Mouse (Mus musculus) limb, embryonic 10.5 days (tissue): Measurements from ENCODE around the gene Tuba1a. TPM values are rescaled to one million over a fixed set of nuclear protein-coding genes. Genes with fewer than 3 reads are reported as not detected.

Experiments used
- DNase-seq: peaks from one replicate; pipeline ENCODE4 v3.0.0-alpha.2; 2017; ENCODE audit warnings: low spot score
- H3K27ac ChIP-seq: fragments of 300-500 bp; sonication (generic); 2 replicates; pipeline ENCODE4 v1.5.1; 2016; ENCODE audit warnings: mild to moderate bottlenecking
- H3K27me3 ChIP-seq: fragments of 300-500 bp; sonication (generic); 2 replicates; pipeline ENCODE4 v1.6.1; 2016; ENCODE audit warnings: low read depth, mild to moderate bottlenecking; ENCODE audit not compliant: poor library complexity, severe bottlenecking
- H3K36me3 ChIP-seq: fragments of 300-500 bp; sonication (generic); 2 replicates; pipeline ENCODE4 v1.6.1; 2016; ENCODE audit warnings: mild to moderate bottlenecking, moderate library complexity
- H3K4me1 ChIP-seq: fragments of 300-500 bp; sonication (generic); 2 replicates; pipeline ENCODE4 v1.6.1; 2016
- H3K4me3 ChIP-seq: fragments of 300-500 bp; sonication (generic); 2 replicates; pipeline ENCODE4 v1.5.1; 2016; ENCODE audit warnings: mild to moderate bottlenecking, moderate library complexity
- H3K9me3 ChIP-seq: fragments of 300-500 bp; sonication (generic); replicated peaks from 2 replicates; pipeline ENCODE4 v1.6.1; 2016; ENCODE audit warnings: mild to moderate bottlenecking
- WGBS: fragments of 180-500 bp; shearing (Covaris S2); methylation state at CpG from one replicate; pipeline ENCODE4 v1.1.7; 2016; 5-methylcytosine and 5-hydroxymethylcytosine counted together
- polyA plus RNA-seq: library from polyadenylated mRNA; unstranded; fragments of >200 nt; fragmentation: Nextera tagmentation; extraction: Ambion mirVana; gene quantifications from 2 replicates; pipeline ENCODE4 v1.2.1, GENCODE M21; 2016

The Tuba1a gene
- polyA plus RNA-seq: 1,294 and 1,475 TPM in 2 replicates

DNA sequence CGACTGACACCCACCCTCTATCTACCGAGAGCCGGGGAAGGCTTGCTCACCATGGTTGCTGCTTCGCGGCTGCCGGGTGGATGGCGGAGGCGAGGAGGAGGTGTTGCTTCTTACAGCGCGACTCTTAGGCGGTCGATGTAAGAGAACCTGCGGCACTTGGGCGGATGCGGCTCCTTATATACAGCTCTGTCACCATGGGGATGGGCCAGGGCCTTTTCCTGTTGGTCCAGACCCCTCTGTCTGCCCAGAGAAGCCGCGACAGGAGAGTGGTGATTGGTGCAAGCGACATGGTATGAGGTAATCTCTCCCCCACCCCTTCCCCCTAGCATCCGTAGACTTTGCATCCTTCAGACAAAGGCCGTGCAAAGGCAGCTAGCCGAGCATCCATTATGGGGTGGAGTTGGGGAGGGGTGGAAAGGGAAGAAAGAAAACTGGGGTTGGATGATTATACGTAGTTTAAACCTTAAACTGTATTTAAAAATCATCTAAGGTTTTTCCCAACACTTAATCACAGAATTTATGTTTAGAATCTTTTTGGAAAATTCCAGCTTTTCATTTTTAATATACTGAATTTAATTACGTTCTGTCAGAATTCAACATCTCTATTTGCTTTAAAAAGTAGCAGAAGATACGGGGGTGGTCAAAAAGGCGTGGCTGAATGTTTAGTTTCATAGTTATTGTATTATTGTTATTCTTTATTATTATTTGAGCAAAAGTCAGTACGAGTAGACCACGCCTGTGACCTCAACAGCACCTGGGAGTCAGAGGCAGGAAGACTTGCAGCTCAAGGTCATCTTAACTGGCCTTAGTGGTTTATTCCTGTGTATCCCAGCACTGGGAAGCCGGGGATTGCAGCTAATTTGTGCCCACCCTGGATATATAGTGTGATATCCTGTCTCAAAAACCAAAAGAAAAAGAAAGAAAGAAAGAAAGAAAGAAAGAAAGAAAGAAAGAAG is at the start of gene Tuba1a, which contains the start of gene Gm49450:
Tuba1a (minus strand) TSS at position 303 of the 956 bp plus-strand sequence.
Gm49450 (minus strand) TSS at position 151 of the 956 bp plus-strand sequence.
- Histone ChIP-seq H3K4me1 (peaks cover 30% of the 10 kb centered on the region), H3K36me3 (peaks cover 20% of the 10 kb centered on the region), H3K9me3 (no peaks in the 10 kb centered on the region), H3K27me3 (no peaks in the 10 kb centered on the region), H3K27ac (peak within 1 kb of the TSS; percentile 96), H3K4me3 (peak within 1 kb of the TSS; percentile 79)
- peak; percentile 97 for DNase-seq
- WGBS: 7% methylated on average over 28 of the region's 28 CpGs

DNA sequence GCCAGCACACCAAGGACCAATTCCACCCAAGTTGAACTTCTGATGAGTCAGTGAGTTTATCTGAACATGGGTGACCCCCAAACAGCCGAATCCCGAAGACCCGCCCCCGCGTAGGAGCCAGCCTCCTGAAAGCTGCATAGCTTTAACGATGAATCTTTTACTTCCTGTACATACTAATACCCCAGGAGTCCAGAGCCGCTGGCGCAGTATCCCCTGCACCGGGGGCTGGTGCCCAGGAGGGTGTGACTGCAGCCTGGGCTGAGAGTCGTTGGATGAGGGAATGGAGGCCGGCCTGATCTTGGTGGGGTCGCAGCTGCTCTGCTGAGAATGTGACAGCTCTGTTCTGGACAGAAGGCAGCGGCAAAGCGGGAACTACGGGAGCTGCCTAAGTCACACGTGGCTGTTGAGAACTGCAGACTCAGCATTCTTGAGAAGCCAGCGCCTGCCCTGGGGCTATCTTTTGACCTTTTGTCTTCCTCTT is 48.0 kb upstream of the Tuba1a start:
- DNase-seq: no peak
- Histone ChIP-seq H3K9me3 (no peaks in the 10 kb centered on the region), H3K36me3 (no peaks in the 10 kb centered on the region), H3K4me1 (peaks cover 19% of the 10 kb centered on the region), H3K27me3 (peaks cover 15% of the 10 kb centered on the region; the same call in 1 of the 2 replicates), H3K27ac (peak overlapping the region; percentile 62), H3K4me3 (peak overlapping the region; percentile 37)
- 22% methylated on average over 17 of the region's 17 CpGs for WGBS

DNA sequence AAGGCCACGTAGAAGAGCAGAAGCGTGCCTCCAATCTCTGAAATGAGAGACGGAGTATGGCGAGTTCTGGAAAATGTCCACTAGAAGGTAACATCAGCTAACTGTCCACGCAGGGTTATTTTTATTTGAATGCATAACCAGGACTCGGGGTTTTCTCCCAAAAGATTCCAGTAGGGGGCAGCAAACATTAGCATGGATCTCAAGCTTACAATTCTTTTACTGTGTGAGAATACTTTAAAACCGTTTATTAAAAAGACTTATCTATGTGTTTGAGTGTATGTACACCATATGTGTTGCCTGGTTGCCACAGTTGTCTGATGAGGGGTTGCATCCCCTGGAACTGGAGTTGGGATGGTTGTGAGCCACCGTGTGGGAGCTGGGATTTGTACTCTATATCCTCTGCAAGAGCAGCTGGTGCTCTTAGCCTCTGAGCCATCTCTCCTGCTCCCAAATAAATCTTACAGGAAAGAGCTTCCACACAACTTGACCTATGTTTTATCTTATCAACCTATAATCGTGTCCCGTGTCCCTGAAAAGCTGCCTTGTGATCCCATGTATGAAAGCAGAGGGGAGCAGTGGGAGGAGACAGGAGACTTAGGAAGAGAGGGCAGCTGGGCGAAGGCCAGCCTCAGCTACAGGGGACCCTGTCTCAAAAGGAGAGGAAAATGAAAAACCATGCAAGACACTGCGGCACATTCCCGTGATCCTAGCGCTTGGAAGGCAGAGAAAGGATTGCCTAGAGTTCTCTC is 47.2 kb upstream of the Tuba1a start:
- no peak for DNase-seq
- no peaks in the 10 kb centered on the region for H3K9me3 ChIP-seq
- H3K27ac ChIP-seq: peak overlapping the region; percentile 62; the same call in 1 of the 2 replicates

DNA sequence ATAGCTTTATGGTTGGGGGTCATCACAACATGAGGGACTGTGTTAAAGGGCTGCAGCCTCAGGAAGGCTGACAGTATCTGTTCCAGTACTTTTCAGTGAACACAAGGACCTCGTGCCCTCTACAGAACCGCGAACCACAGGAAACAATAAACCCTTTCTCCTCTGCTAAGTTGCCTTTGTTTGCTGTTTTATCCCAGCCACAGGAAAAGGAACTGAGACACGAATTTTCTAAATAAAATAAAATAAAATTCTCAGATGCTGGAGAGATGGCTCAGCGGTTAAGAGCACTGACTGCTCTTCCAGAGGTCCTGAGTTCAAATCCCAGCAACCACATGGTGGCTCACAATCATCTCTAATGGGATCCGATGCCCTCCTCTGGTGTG is 45.3 kb upstream of the Tuba1a start:
- DNase-seq: no peak
- no peak overlapping the region for H3K27ac ChIP-seq
- H3K27me3 ChIP-seq: peaks cover 15% of the 10 kb centered on the region; the same call in 1 of the 2 replicates
- H3K4me1 ChIP-seq: peaks cover 19% of the 10 kb centered on the region
- H3K4me3 ChIP-seq: no peak overlapping the region
- no peaks in the 10 kb centered on the region for H3K36me3 ChIP-seq
- H3K9me3 ChIP-seq: no peaks in the 10 kb centered on the region
- 72% methylated on average over 6 of the region's 6 CpGs for WGBS

More for the DNA sequence above, 47.2 kb upstream of the Tuba1a start:
- WGBS: 47% methylated on average over 14 of the region's 14 CpGs
- H3K27me3 ChIP-seq: peaks cover 15% of the 10 kb centered on the region; the same call in 1 of the 2 replicates
- peak overlapping the region; percentile 37; the same call in 1 of the 2 replicates for H3K4me3 ChIP-seq
- H3K4me1 ChIP-seq: peaks cover 19% of the 10 kb centered on the region
- H3K36me3 ChIP-seq: no peaks in the 10 kb centered on the region

DNA sequence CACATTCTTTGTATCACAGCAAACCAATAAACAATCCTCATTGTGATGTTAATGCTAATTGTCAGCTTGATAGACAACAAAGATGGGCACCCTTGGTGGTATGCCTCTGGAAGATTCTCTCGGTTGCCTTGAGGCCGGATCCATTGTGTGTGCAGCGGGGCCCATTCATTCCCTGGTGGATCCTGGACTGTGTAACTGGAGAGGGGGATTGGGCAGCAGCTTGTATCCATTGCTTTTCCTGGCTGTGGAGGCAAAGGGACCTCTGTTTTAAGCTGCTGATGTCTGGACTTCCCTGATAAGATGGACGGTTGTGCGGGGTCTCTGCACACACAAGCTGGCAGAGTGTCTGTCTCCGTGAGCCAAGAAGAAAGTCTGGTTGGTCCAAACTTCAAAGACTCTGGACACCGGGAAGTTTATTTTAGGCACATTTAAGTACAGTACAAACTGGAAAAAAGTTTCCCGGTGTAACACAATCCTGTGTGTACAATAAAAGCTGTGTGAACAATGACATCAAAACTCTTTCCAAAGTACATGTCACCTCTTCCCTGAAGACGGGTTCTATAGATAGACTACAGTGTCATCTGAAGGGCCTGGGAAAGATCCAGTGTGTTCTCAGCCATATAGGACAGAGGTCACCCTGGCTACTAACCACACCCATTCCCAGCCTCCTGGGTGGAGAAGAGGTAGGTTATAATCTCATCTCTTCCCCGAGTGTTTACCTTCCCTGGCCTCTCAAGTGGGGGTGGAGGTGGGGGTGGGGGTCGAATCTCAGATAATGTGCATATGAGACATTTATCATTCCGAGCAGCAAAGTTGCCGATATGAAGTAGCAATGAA is 44.7 kb upstream of the Tuba1a start:
- Histone ChIP-seq H3K4me3 (no peak overlapping the region), H3K4me1 (peaks cover 24% of the 10 kb centered on the region), H3K27me3 (peaks cover 15% of the 10 kb centered on the region; the same call in 1 of the 2 replicates), H3K9me3 (no peaks in the 10 kb centered on the region), H3K36me3 (no peaks in the 10 kb centered on the region), H3K27ac (no peak overlapping the region)
- DNase-seq: no peak
- WGBS: 80% methylated on average over 13 of the region's 13 CpGs

DNA sequence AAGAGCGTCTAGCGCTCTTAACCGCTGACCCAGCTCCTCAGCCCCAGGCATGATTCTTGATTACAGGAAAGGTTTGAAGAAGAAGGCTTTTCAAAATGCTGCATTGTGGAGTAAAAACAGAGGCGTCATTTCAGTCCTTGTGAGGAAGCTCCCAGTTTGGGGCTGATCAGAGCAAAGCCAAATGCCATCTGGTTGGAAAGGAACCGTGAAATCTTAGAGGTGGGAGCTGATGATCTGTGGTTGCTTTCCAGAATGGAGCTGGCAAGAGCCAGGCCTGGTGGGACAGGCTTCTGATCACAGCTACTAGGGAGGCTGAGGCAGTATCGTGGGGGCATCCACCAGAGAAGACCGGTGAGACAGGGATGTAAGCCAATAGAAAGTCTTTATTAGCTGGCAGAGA is 43.3 kb upstream of the Tuba1a start:
- 81% methylated on average over 7 of the region's 7 CpGs for WGBS
- no peaks in the 10 kb centered on the region for H3K36me3 ChIP-seq
- peaks cover 34% of the 10 kb centered on the region for H3K4me1 ChIP-seq
- H3K4me3 ChIP-seq: no peak overlapping the region
- no peaks in the 10 kb centered on the region for H3K9me3 ChIP-seq
- H3K27ac ChIP-seq: no peak overlapping the region
- H3K27me3 ChIP-seq: peaks cover 11% of the 10 kb centered on the region
- DNase-seq: no peak

DNA sequence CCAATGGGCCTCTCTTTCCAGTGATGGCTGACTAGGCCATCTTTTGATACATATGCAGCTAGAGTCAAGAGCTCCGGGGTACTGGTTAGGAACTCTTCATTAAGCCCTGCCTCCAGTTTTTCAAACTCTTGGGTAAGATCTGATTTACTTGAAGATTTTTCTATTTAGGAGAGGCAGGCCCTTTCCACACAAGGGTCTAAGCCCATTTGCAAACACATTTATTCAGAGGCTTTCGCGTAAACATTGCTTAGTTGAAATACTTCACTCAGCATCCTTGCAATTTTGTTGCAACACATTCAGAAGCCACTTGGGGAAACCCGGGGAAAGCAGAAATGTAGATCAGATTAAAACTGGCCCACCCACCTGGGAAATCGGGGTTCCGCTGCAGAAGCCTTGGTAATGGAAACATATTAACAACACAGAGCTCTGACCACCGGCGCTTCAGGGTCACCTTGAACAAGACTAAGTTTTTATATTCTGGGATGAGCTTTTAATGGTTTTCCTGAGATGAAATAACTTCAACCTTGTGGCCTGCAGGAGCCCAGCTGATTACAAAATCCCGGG is 41.5 kb upstream of the Tuba1a start:
- no peaks in the 10 kb centered on the region for H3K9me3 ChIP-seq
- WGBS: 87% methylated on average over 9 of the region's 9 CpGs
- H3K27me3 ChIP-seq: peaks cover 19% of the 10 kb centered on the region
- no peak overlapping the region for H3K27ac ChIP-seq
- peaks cover 40% of the 10 kb centered on the region for H3K4me1 ChIP-seq
- H3K4me3 ChIP-seq: no peak overlapping the region
- no peaks in the 10 kb centered on the region for H3K36me3 ChIP-seq
- DNase-seq: no peak

DNA sequence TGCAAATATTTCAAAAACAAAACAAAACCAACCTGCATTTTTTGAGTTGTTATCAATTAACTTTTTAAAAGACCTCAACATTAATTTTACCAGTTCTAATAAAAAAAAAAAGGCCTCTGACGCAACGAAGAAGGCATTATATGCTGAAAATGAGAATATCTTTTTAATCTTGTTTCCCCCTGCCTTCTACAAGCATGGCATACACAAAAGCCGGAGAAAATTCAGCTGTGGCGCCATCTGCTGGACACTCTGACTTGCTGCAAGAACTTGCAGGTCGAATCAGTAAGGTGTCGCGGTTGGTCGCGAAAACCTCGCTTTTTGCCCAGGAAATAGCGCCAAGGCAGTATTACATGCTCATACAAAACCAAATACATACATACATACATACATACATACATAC is 40.4 kb upstream of the Tuba1a start:
- peaks cover 19% of the 10 kb centered on the region for H3K27me3 ChIP-seq
- DNase-seq: peak; percentile 95
- H3K9me3 ChIP-seq: no peaks in the 10 kb centered on the region
- peak overlapping the region; percentile 54; the same call in 1 of the 2 replicates for H3K4me3 ChIP-seq
- H3K36me3 ChIP-seq: no peaks in the 10 kb centered on the region
- H3K4me1 ChIP-seq: peaks cover 45% of the 10 kb centered on the region
- 2% methylated on average over 11 of the region's 11 CpGs for WGBS
- H3K27ac ChIP-seq: peak overlapping the region; percentile 92

DNA sequence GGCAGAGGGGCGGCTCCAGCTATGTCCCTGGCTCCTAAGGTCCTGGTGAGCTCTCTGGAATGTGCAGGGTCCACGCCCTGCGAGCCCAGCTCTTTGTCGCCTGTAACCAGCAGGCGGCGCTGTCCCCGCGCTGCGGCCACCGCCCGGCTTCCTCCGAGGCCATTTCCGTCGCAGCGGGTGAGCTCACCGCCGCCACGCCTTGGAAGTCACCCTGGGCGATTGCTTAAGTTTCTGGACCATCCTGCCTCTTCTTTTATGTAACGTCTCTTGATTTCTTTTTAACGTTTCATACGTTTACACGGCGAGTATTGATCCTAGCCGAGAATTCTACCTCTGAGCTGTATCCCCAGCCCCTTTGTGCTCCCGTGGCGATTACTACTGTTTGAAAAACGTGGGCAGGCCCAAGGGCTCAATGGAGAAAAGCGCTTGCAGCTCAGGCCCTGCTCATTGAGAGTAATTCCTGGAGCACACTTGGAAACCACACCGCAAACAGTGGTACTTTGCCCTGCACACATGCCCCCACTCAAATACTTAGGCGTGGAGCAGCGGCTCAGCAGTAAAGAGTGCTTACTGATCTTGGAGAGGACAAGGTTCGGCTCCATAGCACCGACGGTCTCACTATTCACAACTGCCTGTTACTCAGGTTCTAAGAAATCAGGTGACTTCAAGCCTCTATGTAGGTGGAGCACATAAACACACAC is 39.7 kb upstream of the Tuba1a start:
- H3K27me3 ChIP-seq: peaks cover 19% of the 10 kb centered on the region
- peak overlapping the region; percentile 92 for H3K27ac ChIP-seq
- H3K36me3 ChIP-seq: no peaks in the 10 kb centered on the region
- peak overlapping the region; percentile 54 for H3K4me3 ChIP-seq
- WGBS: 8% methylated on average over 35 of the region's 35 CpGs
- H3K9me3 ChIP-seq: no peaks in the 10 kb centered on the region
- H3K4me1 ChIP-seq: peaks cover 47% of the 10 kb centered on the region
- DNase-seq: peak; percentile 98

DNA sequence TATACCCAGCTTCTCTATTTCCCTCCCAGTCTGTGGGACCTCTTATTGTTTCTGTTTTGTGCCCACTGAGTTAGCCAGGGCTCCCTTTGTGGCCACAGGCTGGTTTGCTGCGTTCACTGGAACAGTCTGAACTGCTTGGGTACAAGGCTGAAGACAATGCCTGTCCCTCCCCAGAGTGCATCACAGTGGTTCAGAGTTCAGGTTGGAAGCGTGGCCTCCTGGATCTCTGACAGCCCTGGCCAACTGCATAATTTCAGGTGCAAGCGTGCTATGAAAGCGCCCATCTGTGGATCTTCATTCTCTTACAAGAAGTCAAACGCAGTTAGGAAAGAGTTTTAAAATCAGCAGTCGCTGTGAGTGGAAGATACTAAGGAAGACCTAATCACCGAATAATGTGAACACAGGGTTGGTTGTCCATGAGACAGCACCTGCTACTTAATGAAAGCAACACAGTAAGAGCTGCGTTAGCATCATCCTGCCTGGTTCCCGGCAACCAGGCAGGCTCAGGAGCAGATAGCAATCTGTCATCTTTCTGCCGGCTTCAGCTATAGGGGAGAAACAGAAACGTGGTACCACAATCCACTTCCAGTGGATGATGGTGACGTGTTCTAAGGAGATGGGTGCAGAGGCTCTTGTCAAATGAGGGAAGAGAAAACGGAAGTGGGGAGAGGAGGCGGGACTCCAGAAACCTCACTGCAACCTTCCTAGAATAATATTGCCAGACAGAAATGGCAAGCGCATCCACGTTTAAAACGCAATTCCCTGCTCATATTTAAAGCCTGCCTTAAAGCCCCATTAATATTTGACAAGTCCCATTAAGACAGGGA is 38.8 kb upstream of the Tuba1a start:
- Histone ChIP-seq H3K4me3 (peak overlapping the region; percentile 54), H3K36me3 (no peaks in the 10 kb centered on the region), H3K27me3 (peaks cover 19% of the 10 kb centered on the region), H3K27ac (peak overlapping the region; percentile 92), H3K9me3 (no peaks in the 10 kb centered on the region), H3K4me1 (peaks cover 57% of the 10 kb centered on the region)
- WGBS: 42% methylated on average over 17 of the region's 17 CpGs
- DNase-seq: no peak
